Mouse (Mus musculus): ENCODE data around the gene Ung. TPM values are rescaled to one million over a fixed set of nuclear protein-coding genes. Genes with fewer than 3 reads are reported as not detected.

Ung gene
- polyA plus RNA-seq, 1 experiment from 2014 or later: 44.6 TPM

DNA sequence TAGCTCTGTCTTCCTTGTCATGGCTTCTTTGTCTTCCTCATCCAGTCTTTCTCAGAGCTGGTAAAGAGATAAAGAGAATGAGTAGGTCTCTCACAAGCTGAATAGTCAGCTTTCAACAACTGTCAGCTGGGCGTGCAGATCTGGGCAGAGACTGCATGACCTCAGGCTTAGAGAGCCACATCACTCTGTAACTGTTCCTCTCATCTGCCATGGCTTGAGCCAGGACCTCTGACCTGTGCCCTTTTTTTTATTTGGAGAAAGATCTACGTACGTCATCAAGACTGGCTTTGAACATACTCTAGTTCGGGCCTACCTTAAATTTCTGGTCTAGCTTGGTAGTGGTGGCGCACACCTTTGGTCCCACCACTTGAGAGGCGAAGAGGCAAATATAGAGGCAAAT, 2.7 kb downstream of the Ung start:
- ATAC-seq (ENCODE audit: extremely low read depth, insufficient number of reproducible peaks, low FRiP score, low TSS enrichment): no peak
- Histone ChIP-seq H3K36me3 (peaks cover 31% of the 10 kb centered on the region), H3K9me3 (no peaks in the 10 kb centered on the region), H3K27ac (replicated peaks) (no peak overlapping the region), H3K27me3 (replicated peaks) (no peaks in the 10 kb centered on the region), H3K4me2 (peak overlapping the region; percentile 98), H3K9ac (peak overlapping the region; percentile 84), H3K4me1 (peaks cover 51% of the 10 kb centered on the region), H3K4me3 (no peak overlapping the region)
- 81% methylated on average over 6 of the region's 6 CpGs for WGBS

DNA sequence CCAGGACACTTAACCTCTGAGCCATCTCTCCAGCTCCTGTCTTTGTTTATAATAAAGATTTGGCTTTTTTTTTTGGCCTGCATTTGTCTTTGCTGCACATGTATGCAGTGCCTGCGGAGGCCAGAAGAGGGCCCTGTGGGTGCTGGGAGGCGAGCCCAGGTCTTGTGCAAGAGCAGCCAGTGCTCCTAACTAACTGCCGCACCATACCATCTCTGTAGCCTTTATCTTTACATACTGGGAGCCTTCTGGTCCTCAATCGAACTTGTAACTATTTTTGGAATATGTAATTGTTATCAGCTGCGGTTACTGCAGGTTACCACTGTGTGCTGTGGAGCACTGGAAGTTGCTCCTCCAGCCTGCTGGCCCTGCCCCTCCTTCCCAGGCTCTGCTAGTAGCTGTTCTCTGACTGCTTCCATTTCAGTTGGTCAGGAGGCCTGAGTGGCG, 3.9 kb downstream of the Ung start:
- WGBS: 29% methylated on average over 6 of the region's 6 CpGs
- H3K9me3 ChIP-seq: no peaks in the 10 kb centered on the region
- no peak overlapping the region for H3K4me3 ChIP-seq
- peak overlapping the region; percentile 13; the same call in 1 of the 2 replicates for H3K4me2 ChIP-seq
- no peak for ATAC-seq (ENCODE audit: extremely low read depth, insufficient number of reproducible peaks, low FRiP score, low TSS enrichment)
- peaks cover 37% of the 10 kb centered on the region for H3K36me3 ChIP-seq
- H3K4me1 ChIP-seq: peaks cover 64% of the 10 kb centered on the region
- H3K27me3 ChIP-seq (replicated peaks): no peaks in the 10 kb centered on the region
- H3K9ac ChIP-seq: peak overlapping the region; percentile 26
- peak overlapping the region; percentile 76 for H3K27ac ChIP-seq (replicated peaks)

- no peak overlapping the region for H3K9ac ChIP-seq
- H3K9me3 ChIP-seq: no peaks in the 10 kb centered on the region
- H3K4me3 ChIP-seq: no peak overlapping the region
- no peak overlapping the region for H3K4me2 ChIP-seq
- H3K27ac ChIP-seq (replicated peaks): no peak overlapping the region
- H3K36me3 ChIP-seq: peaks cover 43% of the 10 kb centered on the region
- H3K4me1 ChIP-seq: peaks cover 71% of the 10 kb centered on the region
- H3K27me3 ChIP-seq (replicated peaks): no peaks in the 10 kb centered on the region
- ATAC-seq (ENCODE audit: extremely low read depth, insufficient number of reproducible peaks, low FRiP score, low TSS enrichment): no peak
- WGBS: 85% methylated on average over 10 of the region's 10 CpGs
Observed at GRCm38 (mm10) chr5:114135516-114135915, 5.3 kb downstream of the Ung start.

GRCm38 (mm10) chr5:114137481-114138276, 7.5 kb downstream of the Ung start:
- H3K9me3 ChIP-seq: no peaks in the 10 kb centered on the region
- H3K4me2 ChIP-seq: no peak overlapping the region
- 68% methylated on average over 15 of the region's 15 CpGs for WGBS
- H3K4me3 ChIP-seq: no peak overlapping the region
- H3K27ac ChIP-seq (replicated peaks): peak overlapping the region; percentile 91
- 0 out of 2 replicates have a peak overlapping the region, but pooled peaks have one; percentile 44 for H3K9ac ChIP-seq
- no peak for ATAC-seq (ENCODE audit: extremely low read depth, insufficient number of reproducible peaks, low FRiP score, low TSS enrichment)
- H3K36me3 ChIP-seq: peaks cover 41% of the 10 kb centered on the region
- peaks cover 57% of the 10 kb centered on the region for H3K4me1 ChIP-seq
- no peaks in the 10 kb centered on the region for H3K27me3 ChIP-seq (replicated peaks)

DNA sequence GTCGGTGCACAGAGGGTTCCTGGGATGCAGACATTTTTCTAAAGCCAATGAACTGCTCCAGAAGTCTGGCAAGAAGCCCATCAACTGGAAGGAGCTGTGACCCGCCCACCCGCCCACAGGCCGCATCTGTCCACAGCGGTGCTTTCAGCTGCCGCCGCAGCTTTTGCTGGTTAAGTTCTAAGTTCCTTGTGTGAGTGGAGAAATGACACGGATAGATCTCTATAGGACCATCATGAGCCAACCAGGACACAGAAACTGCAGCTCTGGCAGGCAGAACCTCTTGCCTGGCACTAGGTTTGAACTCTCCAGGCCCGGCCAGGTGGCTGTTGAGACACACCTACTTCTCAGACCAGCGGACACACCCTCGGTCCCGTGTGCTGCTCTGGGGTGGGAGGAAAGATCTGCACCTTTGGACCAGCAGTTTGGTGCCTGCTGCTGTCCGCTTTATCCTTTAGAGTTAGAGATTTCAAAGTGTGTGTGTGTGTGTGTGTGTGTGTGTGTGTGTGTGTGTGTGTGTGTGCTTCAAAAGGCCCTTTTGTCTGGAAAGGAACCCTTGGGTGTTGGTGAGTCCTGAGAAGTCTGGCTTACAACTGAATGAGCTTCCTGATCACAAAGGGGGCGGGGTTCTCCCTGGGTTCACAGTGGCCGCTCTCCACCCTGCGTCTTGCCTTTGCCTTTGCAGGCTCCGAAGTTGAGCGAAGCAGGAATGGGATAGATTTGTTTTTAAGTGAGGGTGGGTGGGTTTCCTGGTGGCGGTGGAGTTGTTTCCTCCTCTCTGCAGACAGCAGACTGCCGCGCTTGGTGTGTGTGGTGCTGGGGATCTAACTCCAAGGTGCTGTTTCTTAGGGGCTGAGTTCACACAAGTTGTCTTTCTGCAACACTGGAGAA, 8.3 kb downstream of the Ung start:
- WGBS: 61% methylated on average over 21 of the region's 21 CpGs
- Histone ChIP-seq H3K27ac (replicated peaks) (peak overlapping the region; percentile 91), H3K9ac (peak overlapping the region; percentile 65), H3K36me3 (peaks cover 38% of the 10 kb centered on the region), H3K4me3 (no peak overlapping the region), H3K9me3 (no peaks in the 10 kb centered on the region), H3K27me3 (replicated peaks) (no peaks in the 10 kb centered on the region), H3K4me2 (peak overlapping the region; percentile 34; the same call in 1 of the 2 replicates), H3K4me1 (peaks cover 57% of the 10 kb centered on the region)
- ATAC-seq (ENCODE audit: extremely low read depth, insufficient number of reproducible peaks, low FRiP score, low TSS enrichment): no peak

- WGBS: 30% methylated on average over 9 of the region's 9 CpGs
- peaks cover 38% of the 10 kb centered on the region for H3K36me3 ChIP-seq
- H3K4me3 ChIP-seq: no peak overlapping the region
- no peaks in the 10 kb centered on the region for H3K27me3 ChIP-seq (replicated peaks)
- peaks cover 54% of the 10 kb centered on the region for H3K4me1 ChIP-seq
- peak overlapping the region; percentile 34; the same call in 1 of the 2 replicates for H3K4me2 ChIP-seq
- peak overlapping the region; percentile 91 for H3K27ac ChIP-seq (replicated peaks)
- H3K9me3 ChIP-seq: no peaks in the 10 kb centered on the region
- peak; percentile 38; the same call in 1 of the 2 replicates for ATAC-seq (ENCODE audit: extremely low read depth, insufficient number of reproducible peaks, low FRiP score, low TSS enrichment)
- H3K9ac ChIP-seq: peak overlapping the region; percentile 65; the same call in 1 of the 2 replicates
Observed at GRCm38 (mm10) chr5:114139175-114139574, 9.0 kb downstream of the Ung start.

GRCm38 (mm10) chr5:114146028-114146888, 16.1 kb downstream of the Ung start, which contains the start of gene Acacb:
TSS of gene Acacb (plus strand) at chr5:114146535.
- Histone ChIP-seq H3K4me3 (peak within 1 kb of the TSS; percentile 50), H3K27ac (replicated peaks) (peak within 1 kb of the TSS; percentile 98), H3K9ac (peak within 1 kb of the TSS; percentile 84), H3K4me2 (peak within 1 kb of the TSS; percentile 64), H3K27me3 (replicated peaks) (no peaks in the 10 kb centered on the region), H3K9me3 (no peaks in the 10 kb centered on the region), H3K36me3 (no peaks in the 10 kb centered on the region), H3K4me1 (peaks cover 41% of the 10 kb centered on the region)
- ATAC-seq (ENCODE audit: extremely low read depth, insufficient number of reproducible peaks, low FRiP score, low TSS enrichment): no peak
- WGBS: 19% methylated on average over 19 of the region's 19 CpGs

- no peaks in the 10 kb centered on the region for H3K27me3 ChIP-seq (replicated peaks)
- WGBS: 49% methylated on average over 14 of the region's 14 CpGs
- H3K4me3 ChIP-seq: peak overlapping the region; percentile 50
- H3K36me3 ChIP-seq: no peaks in the 10 kb centered on the region
- peak overlapping the region; percentile 84 for H3K9ac ChIP-seq
- H3K4me2 ChIP-seq: peak overlapping the region; percentile 64
- no peaks in the 10 kb centered on the region for H3K9me3 ChIP-seq
- no peak for ATAC-seq (ENCODE audit: extremely low read depth, insufficient number of reproducible peaks, low FRiP score, low TSS enrichment)
- peaks cover 49% of the 10 kb centered on the region for H3K4me1 ChIP-seq
- peak overlapping the region; percentile 98 for H3K27ac ChIP-seq (replicated peaks)
Observed at GRCm38 (mm10) chr5:114147043-114147972, 17.1 kb downstream of the Ung start.

- Histone ChIP-seq H3K9ac (peak overlapping the region; percentile 57; the same call in 1 of the 2 replicates), H3K4me3 (no peak overlapping the region), H3K9me3 (no peaks in the 10 kb centered on the region), H3K27me3 (replicated peaks) (no peaks in the 10 kb centered on the region), H3K4me1 (peaks cover 43% of the 10 kb centered on the region), H3K36me3 (no peaks in the 10 kb centered on the region), H3K4me2 (no peak overlapping the region), H3K27ac (replicated peaks) (peak overlapping the region; percentile 48; the same call in 1 of the 2 replicates)
- no peak for ATAC-seq (ENCODE audit: extremely low read depth, insufficient number of reproducible peaks, low FRiP score, low TSS enrichment)
- 78% methylated on average over 12 of the region's 12 CpGs for WGBS
Observed at GRCm38 (mm10) chr5:114152359-114153092, 22.3 kb downstream of the Ung start.
